Mouse (Mus musculus) forebrain, embryonic 13.5 days (tissue): ENCODE results near the gene Gm9573. TPM values are rescaled to one million over a fixed set of nuclear protein-coding genes. Genes with fewer than 3 reads are reported as not detected.

Experiments
- ATAC-seq: fragments of 200-750 bp; cut with Nextera tagmentation; 2 replicates; pipeline ENCODE4 v1.8.0; 2017
- H3K27ac ChIP-seq: fragments of 300-500 bp; sonication (generic); 2 replicates; pipeline ENCODE4 v1.5.1; 2015; ENCODE audit warnings: inconsistent platforms, mild to moderate bottlenecking, moderate library complexity
- H3K27me3 ChIP-seq: fragments of 300-500 bp; sonication (generic); 2 replicates; pipeline ENCODE4 v1.6.1; 2015; ENCODE audit warnings: mild to moderate bottlenecking, inconsistent platforms
- H3K36me3 ChIP-seq: fragments of 300-500 bp; sonication (generic); 2 replicates; pipeline ENCODE4 v1.6.1; 2015; ENCODE audit warnings: mild to moderate bottlenecking, inconsistent platforms; ENCODE audit not compliant: poor library complexity, severe bottlenecking
- H3K4me1 ChIP-seq: fragments of 300-500 bp; sonication (generic); 2 replicates; pipeline ENCODE4 v1.6.1; 2015; ENCODE audit warnings: inconsistent platforms
- H3K4me2 ChIP-seq: fragments of 300-500 bp; sonication (generic); 2 replicates; pipeline ENCODE4 v1.6.1; 2015; ENCODE audit warnings: inconsistent platforms, mild to moderate bottlenecking, moderate library complexity
- H3K4me3 ChIP-seq: fragments of 300-500 bp; sonication (generic); 2 replicates; pipeline ENCODE4 v1.5.1; 2015; ENCODE audit warnings: mild to moderate bottlenecking, inconsistent platforms
- H3K9ac ChIP-seq: fragments of 300-500 bp; sonication (generic); 2 replicates; pipeline ENCODE4 v1.6.1; 2015; ENCODE audit warnings: mild to moderate bottlenecking, inconsistent platforms
- H3K9me3 ChIP-seq: fragments of 300-500 bp; sonication (generic); replicated peaks from 2 replicates; pipeline ENCODE4 v1.6.1; 2016; ENCODE audit warnings: inconsistent platforms
- WGBS: fragments of 180-500 bp; shearing (Covaris S2); methylation state at CpG from one replicate; pipeline ENCODE4 v1.1.7; 2015; 5-methylcytosine and 5-hydroxymethylcytosine counted together
- polyA plus RNA-seq: library from polyadenylated mRNA; unstranded; fragments of >200 nt; fragmentation: Nextera tagmentation; extraction: Ambion mirVana; gene quantifications from 2 replicates; pipeline ENCODE4 v1.2.1, GENCODE M21; 2015

Gene Gm9573
- polyA plus RNA-seq, 1 experiment from 2014 or later: not detected

DNA sequence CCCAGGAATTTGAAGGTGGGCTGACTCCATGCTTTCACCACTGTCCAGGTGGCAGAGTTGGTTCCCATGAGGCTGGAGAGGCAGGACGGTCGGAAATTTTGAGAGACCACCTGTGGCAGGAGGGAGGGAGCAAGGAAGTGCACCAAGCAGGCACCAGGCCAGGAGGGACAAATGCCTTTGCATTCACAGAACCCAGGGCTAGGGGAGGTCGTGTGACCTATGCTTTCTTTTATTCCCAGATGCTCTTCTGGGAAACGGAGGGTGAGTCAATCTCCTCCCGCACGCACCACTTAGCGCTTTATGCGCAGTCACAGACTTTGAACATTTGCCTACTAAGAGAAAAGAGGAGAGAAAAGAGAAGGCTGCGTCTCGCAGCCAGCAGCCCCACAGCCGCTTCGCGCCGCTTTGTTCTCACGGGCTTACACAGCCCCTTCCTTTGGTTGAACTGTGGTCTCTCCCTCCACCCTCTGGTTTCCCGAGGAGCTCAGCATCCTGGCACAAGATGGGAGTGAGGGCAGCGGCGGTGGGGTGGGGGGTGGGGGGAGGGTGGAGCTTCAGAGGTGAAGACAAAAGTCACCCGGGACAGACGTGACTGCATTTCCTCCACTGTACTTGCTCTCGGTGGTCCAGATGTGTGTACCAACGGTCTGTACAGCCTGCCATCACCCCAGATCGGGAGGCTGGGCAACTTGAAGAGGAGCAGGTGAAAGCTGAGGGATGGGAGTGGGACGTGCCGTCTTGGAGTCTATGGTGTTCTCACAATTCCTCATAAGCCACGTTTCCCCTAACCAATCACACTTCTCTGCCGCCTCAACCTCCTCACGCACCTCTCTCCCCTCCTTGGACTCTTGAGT, 57.1 kb downstream of the Gm9573 start:
- Histone ChIP-seq H3K27me3 (peaks cover 17% of the 10 kb centered on the region), H3K4me2 (peak overlapping the region; percentile 60), H3K27ac (no peak overlapping the region), H3K9me3 (no peaks in the 10 kb centered on the region), H3K4me1 (peaks cover 10% of the 10 kb centered on the region), H3K36me3 (no peaks in the 10 kb centered on the region), H3K4me3 (peak overlapping the region; percentile 34), H3K9ac (peak overlapping the region; percentile 41)
- peak; percentile 77 for ATAC-seq
- WGBS: 3% methylated on average over 28 of the region's 28 CpGs

Other genes with a start within 250 kb of the Gm9573 start
- gene H2-Q4, start 247.0 kb downstream of the Gm9573 start, polyA plus RNA-seq: 0.89 and 1.2 TPM in 2 replicates
- 0.22 and 0.43 TPM in 2 replicates for gene H2-Q6, start 201.8 kb downstream of the Gm9573 start, polyA plus RNA-seq
- 2.1 and 2.5 TPM in 2 replicates for gene H2-Q7, start 187.5 kb downstream of the Gm9573 start, polyA plus RNA-seq
- 0.55 TPM in 1 of 2 replicates, not detected in the other for gene H2-Q10, start 156.5 kb downstream of the Gm9573 start, polyA plus RNA-seq
- gene Pou5f1, start 120.6 kb downstream of the Gm9573 start, polyA plus RNA-seq: not detected in 2 replicates
- 54.4 and 55.5 TPM in 2 replicates for gene Tcf19, start 109.8 kb downstream of the Gm9573 start, polyA plus RNA-seq
- 11.7 and 13.8 TPM in 2 replicates for gene Cchcr1, start 109.5 kb downstream of the Gm9573 start, polyA plus RNA-seq
- gene Psors1c2, start 93.4 kb downstream of the Gm9573 start, polyA plus RNA-seq: 1.4 and 2.1 TPM in 2 replicates
- not detected in 2 replicates for gene Cdsn, start 74.5 kb downstream of the Gm9573 start, polyA plus RNA-seq
- gene 2300002M23Rik, start 59.2 kb downstream of the Gm9573 start, polyA plus RNA-seq: not detected in 2 replicates
- gene Sfta2, start 25.1 kb downstream of the Gm9573 start, polyA plus RNA-seq: not detected in 2 replicates
- 0.06 TPM in 1 of 2 replicates, not detected in the other for gene Mucl3, start 17.1 kb upstream of the Gm9573 start, polyA plus RNA-seq
- 12.7 and 17.0 TPM in 2 replicates for gene Vars2, start 41.0 kb upstream of the Gm9573 start, polyA plus RNA-seq
- 36.3 and 42.6 TPM in 2 replicates for gene Gtf2h4, start 47.1 kb upstream of the Gm9573 start, polyA plus RNA-seq
- 153 and 169 TPM in 2 replicates for gene Ddr1, start 78.0 kb upstream of the Gm9573 start, polyA plus RNA-seq
- gene Ier3, start 195.0 kb upstream of the Gm9573 start, polyA plus RNA-seq: 4.5 and 5.2 TPM in 2 replicates
- 57.0 and 57.7 TPM in 2 replicates for gene Flot1, start 196.6 kb upstream of the Gm9573 start, polyA plus RNA-seq
- 1,790 and 1,841 TPM in 2 replicates for gene Tubb5, start 211.7 kb upstream of the Gm9573 start, polyA plus RNA-seq
- 15.1 and 18.4 TPM in 2 replicates for gene Mdc1, start 214.9 kb upstream of the Gm9573 start, polyA plus RNA-seq
- 41.3 and 47.9 TPM in 2 replicates for gene Nrm, start 234.7 kb upstream of the Gm9573 start, polyA plus RNA-seq
- gene Ppp1r18, start 239.0 kb upstream of the Gm9573 start, polyA plus RNA-seq: 20.9 and 22.7 TPM in 2 replicates